Mouse (Mus musculus) kidney, embryonic 16.5 days (tissue): Measurements from ENCODE around the gene Scube1. TPM values are rescaled to one million over a fixed set of nuclear protein-coding genes. Genes with fewer than 3 reads are reported as not detected.

Experiments used
- ATAC-seq: fragments of 200-750 bp; cut with Nextera tagmentation; 2 replicates; pipeline ENCODE4 v1.8.0; 2017; ENCODE audit warnings: moderate TSS enrichment; ENCODE audit not compliant: low FRiP score, low TSS enrichment
- H3K27ac ChIP-seq: fragments of 300-500 bp; sonication (generic); 2 replicates; pipeline ENCODE4 v1.5.1; 2014; ENCODE audit warnings: low read length
- H3K27me3 ChIP-seq: fragments of 300-500 bp; sonication (generic); 2 replicates; pipeline ENCODE4 v1.6.1; 2014; ENCODE audit warnings: low read length, control low read depth, mixed read lengths; ENCODE audit not compliant: insufficient read depth
- H3K36me3 ChIP-seq: fragments of 300-500 bp; sonication (generic); 2 replicates; pipeline ENCODE4 v1.6.1; 2014; ENCODE audit warnings: low read length, control low read depth, mixed read lengths; ENCODE audit not compliant: insufficient read depth
- H3K4me1 ChIP-seq: fragments of 300-500 bp; sonication (generic); 2 replicates; pipeline ENCODE4 v1.6.1; 2014; ENCODE audit warnings: low read length, control low read depth, mixed read lengths; ENCODE audit not compliant: insufficient read depth
- H3K4me2 ChIP-seq: fragments of 300-500 bp; sonication (generic); replicated peaks from 2 replicates; pipeline ENCODE4 v1.6.1; 2014; ENCODE audit warnings: low read depth, low read length
- H3K4me3 ChIP-seq: fragments of 300-500 bp; sonication (generic); 2 replicates; pipeline ENCODE4 v1.5.1; 2014; ENCODE audit warnings: mild to moderate bottlenecking, low read length
- H3K9ac ChIP-seq: fragments of 300-500 bp; sonication (generic); replicated peaks from 2 replicates; pipeline ENCODE4 v1.6.1; 2014; ENCODE audit warnings: low read length
- H3K9me3 ChIP-seq: fragments of 300-500 bp; sonication (generic); 2 replicates; pipeline ENCODE4 v1.6.1; 2016; ENCODE audit warnings: low read length, control low read depth
- WGBS: fragments of 180-500 bp; shearing (Covaris S2); extraction: QIAGEN DNeasy Blood & Tissue Kit; methylation state at CpG from one replicate; pipeline ENCODE4 v1.1.7; 2014; 5-methylcytosine and 5-hydroxymethylcytosine counted together
- polyA plus RNA-seq: library from polyadenylated mRNA; unstranded; fragments of >200 nt; fragmentation: Nextera tagmentation; extraction: Ambion mirVana; gene quantifications from 2 replicates; pipeline ENCODE4 v1.2.1, GENCODE M21; 2015

The Scube1 gene
- polyA plus RNA-seq, result 4.8 and 4.9 TPM in 2 replicates

DNA sequence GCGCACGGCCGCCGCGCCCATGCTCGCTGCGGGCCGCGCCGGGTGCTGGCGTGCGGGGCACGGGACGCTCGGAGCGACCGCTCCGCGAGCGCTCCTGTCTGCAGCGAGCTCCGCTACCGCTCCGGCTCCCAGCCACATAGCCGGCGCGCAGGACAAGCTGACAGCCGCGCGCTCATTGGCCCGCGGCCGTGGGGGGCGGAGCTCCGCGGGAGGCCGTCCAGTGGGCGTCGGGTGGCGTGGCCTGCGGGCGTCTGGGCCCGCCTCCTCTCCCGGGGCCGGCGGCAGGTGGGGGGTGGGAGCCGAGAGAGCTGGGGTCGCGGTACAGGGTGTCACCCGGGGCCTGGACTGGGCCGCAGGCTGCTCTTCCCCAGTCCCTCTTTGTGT, at the start of gene Scube1:
Gene Scube1 (minus strand): TSS at position 136 of the 384 bp plus-strand sequence.
- 0% methylated on average over 51 of the region's 51 CpGs for WGBS
- H3K4me3 ChIP-seq, result peak within 1 kb of the TSS; percentile 62

DNA sequence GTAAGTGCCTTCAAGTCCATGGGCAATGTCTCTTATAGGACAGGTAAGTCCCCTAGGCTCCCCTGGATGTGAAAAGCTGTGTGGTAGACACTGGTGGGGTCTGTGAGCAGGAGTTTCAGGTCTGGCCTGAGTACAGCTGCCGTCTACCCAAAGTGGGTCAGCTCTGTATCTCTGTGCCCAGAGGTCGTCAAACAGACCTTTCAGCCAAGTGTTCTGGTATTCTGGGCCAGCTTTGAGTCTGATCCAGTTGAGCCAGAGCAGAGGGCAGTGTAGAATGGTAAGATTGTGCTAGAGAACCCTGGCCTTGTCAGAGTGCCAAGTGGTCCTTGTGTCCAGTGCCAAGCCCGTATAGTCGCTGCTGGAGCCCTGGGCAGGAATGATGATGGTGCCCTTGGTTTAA, 48.1 kb upstream of the Scube1 start:
- Histone ChIP-seq H3K4me1 (no peaks in the 10 kb centered on the region), H3K9me3 (no peaks in the 10 kb centered on the region), H3K4me3 (no peak overlapping the region), H3K9ac (no peak overlapping the region), H3K36me3 (no peaks in the 10 kb centered on the region), H3K27ac (no peak overlapping the region), H3K4me2 (no peak overlapping the region), H3K27me3 (peaks cover 13% of the 10 kb centered on the region)
- ATAC-seq, result no peak
- WGBS, result 91% methylated on average over 4 of the region's 4 CpGs

More for the DNA sequence above, at the start of gene Scube1:
- peaks cover 18% of the 10 kb centered on the region for H3K4me1 ChIP-seq
- no peaks in the 10 kb centered on the region for H3K9me3 ChIP-seq
- peak within 1 kb of the TSS; percentile 97 for H3K4me2 ChIP-seq
- H3K9ac ChIP-seq, result peak within 1 kb of the TSS; percentile 58
- H3K27me3 ChIP-seq, result peaks cover 38% of the 10 kb centered on the region
- ATAC-seq, result peak; percentile 93
- no peaks in the 10 kb centered on the region for H3K36me3 ChIP-seq
- no peak within 1 kb of the TSS for H3K27ac ChIP-seq

DNA sequence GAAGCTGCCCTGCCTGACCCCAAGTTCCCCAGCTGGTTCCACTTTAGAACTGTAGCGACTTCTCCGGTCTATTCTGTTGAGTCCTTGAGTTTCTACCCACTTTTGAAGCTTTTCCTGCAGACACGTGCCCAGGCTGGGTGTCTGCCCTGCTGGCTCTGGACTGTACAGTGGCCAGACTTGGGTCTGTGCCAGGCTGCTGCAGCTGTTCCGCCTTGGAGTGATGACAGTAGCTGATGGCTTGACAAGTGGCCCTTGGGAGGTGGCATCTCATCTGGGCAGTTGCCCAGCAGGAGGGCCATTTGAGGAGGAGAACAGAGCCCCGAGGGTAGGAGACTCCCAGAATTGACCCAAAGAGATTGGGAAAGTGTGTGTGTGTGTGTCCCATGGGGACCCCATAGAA, 47.6 kb upstream of the Scube1 start:
- 67% methylated on average over 5 of the region's 5 CpGs for WGBS
- Histone ChIP-seq H3K9me3 (no peaks in the 10 kb centered on the region), H3K27ac (no peak overlapping the region), H3K9ac (no peak overlapping the region), H3K27me3 (peaks cover 8% of the 10 kb centered on the region), H3K4me2 (no peak overlapping the region), H3K36me3 (no peaks in the 10 kb centered on the region), H3K4me1 (no peaks in the 10 kb centered on the region), H3K4me3 (no peak overlapping the region)
- ATAC-seq, result no peak

DNA sequence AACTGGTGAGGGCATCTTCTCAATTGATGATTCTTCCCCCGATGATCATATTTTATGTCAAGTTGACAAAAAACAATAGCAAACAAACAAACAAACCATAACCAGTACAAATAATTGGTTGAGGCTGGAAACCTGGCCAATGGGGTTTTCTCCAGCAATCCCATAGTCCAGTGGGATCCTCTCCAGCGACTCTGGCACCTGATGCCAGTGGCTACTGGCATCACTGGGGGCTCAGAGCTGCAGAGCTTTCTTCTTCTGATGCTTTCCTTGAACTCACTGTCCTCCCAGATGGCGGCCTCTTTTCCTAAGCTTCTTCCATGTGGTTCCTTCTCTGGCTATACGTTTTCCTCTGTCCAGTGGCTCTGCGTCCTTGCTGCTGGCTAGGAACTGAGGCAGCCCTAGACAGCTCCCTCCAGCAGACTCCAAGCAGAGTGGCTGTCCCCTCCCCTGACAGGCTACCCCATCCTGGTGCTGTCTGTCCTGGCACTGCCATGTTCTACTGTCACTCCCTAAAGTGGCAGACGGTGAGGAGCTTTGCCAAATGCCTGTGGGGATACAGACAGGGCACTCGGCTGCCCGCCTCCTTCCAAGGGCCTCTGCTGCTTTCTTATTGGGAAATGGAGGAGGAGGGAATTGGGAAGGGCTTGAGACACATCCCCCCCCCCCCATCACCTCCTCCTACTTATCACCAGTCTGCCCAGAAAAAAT, 46.7 kb upstream of the Scube1 start:
- Histone ChIP-seq H3K36me3 (no peaks in the 10 kb centered on the region), H3K4me3 (no peak overlapping the region), H3K27ac (no peak overlapping the region), H3K4me1 (no peaks in the 10 kb centered on the region), H3K27me3 (peaks cover 2% of the 10 kb centered on the region), H3K9me3 (no peaks in the 10 kb centered on the region), H3K4me2 (no peak overlapping the region), H3K9ac (no peak overlapping the region)
- ATAC-seq, result no peak
- WGBS, result 74% methylated on average over 8 of the region's 8 CpGs

DNA sequence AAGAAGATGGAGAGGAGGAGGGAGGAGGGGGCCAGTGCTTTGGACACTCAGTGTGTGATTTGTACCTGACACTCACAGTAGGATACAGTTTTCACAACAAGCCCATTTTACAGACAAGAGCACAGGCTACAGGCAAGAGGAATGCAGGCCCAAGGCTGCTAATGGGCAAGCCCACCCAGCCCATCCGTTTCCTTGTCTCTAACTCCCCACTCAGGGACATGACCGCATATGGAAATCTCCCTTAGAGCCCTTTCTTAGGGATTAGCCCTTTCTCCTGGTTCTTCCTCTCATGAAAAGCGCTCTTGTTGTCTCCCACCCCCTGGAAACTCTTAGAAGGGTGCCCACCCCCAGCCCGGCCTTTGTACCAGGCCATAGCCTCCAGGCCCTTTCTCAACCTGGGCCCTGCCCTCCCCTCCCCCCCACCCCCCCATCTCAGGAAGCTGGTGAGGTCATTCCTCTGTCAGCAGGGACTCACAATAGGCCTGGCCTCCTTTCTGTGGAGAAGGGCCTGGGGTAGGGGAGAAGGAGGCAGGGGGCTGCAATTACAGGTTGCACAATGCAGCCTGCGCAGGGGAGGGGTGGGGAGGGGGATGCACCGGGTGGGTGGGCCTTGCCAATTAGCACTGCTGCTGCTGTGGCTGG, 40.7 kb upstream of the Scube1 start:
- H3K4me2 ChIP-seq, result no peak overlapping the region
- 26% methylated on average over 5 of the region's 6 CpGs for WGBS
- H3K27me3 ChIP-seq, result no peaks in the 10 kb centered on the region
- no peak overlapping the region for H3K9ac ChIP-seq
- H3K9me3 ChIP-seq, result no peaks in the 10 kb centered on the region
- H3K4me3 ChIP-seq, result no peak overlapping the region
- H3K36me3 ChIP-seq, result no peaks in the 10 kb centered on the region
- no peak for ATAC-seq
- H3K27ac ChIP-seq, result no peak overlapping the region
- no peaks in the 10 kb centered on the region for H3K4me1 ChIP-seq

DNA sequence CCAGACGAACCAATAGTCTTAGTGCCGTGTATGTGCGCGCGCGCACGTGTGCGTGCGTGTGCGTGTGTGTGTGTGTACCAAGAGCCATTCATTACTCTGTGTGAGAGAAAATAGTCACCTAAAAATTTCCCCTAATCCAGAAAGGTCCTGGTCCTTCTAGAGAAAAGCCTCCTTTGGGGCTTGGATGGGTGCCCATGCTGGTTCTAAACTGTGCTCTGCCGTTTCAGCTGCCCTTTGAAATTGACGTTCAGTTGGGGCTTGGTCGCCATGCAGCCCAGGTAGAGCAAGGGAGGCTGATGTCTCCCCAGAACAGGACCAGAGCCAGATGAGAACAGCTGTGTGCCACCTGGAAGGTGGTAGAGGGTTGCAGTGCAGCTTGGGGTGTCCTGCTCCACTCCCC, 36.7 kb upstream of the Scube1 start:
- 91% methylated on average over 13 of the region's 13 CpGs for WGBS
- no peaks in the 10 kb centered on the region for H3K4me1 ChIP-seq
- ATAC-seq, result no peak

DNA sequence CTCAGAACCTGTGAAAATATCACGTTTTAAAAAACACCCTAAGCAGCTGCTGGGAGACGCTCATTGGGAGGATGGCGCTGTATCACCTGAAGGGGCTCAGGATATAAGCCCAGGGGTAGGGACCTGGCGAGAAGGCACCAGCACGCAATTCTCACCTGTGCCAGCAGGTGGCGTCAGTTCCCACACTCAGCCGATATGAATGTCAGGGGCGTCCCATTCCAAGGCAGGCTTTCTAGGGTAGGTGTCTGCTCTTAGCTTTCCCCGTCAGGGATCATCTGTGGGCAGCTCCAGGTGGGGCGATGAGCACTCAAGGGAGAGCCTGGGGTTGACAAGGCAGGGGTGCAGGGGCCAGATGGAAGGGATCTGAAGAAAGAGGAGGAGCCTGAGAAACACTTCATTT, 35.9 kb upstream of the Scube1 start:
- H3K4me3 ChIP-seq, result no peak overlapping the region
- no peak overlapping the region for H3K4me2 ChIP-seq
- WGBS, result 4% methylated on average over 10 of the region's 10 CpGs
- no peak overlapping the region for H3K27ac ChIP-seq
- H3K27me3 ChIP-seq, result no peaks in the 10 kb centered on the region
- no peaks in the 10 kb centered on the region for H3K9me3 ChIP-seq
- H3K36me3 ChIP-seq, result no peaks in the 10 kb centered on the region
- H3K9ac ChIP-seq, result no peak overlapping the region
- H3K4me1 ChIP-seq, result no peaks in the 10 kb centered on the region
- no peak for ATAC-seq

More for the DNA sequence above, 36.7 kb upstream of the Scube1 start:
- no peaks in the 10 kb centered on the region for H3K9me3 ChIP-seq
- H3K27ac ChIP-seq, result no peak overlapping the region
- H3K9ac ChIP-seq, result no peak overlapping the region
- no peak overlapping the region for H3K4me3 ChIP-seq
- H3K27me3 ChIP-seq, result no peaks in the 10 kb centered on the region
- H3K36me3 ChIP-seq, result no peaks in the 10 kb centered on the region
- H3K4me2 ChIP-seq, result no peak overlapping the region

DNA sequence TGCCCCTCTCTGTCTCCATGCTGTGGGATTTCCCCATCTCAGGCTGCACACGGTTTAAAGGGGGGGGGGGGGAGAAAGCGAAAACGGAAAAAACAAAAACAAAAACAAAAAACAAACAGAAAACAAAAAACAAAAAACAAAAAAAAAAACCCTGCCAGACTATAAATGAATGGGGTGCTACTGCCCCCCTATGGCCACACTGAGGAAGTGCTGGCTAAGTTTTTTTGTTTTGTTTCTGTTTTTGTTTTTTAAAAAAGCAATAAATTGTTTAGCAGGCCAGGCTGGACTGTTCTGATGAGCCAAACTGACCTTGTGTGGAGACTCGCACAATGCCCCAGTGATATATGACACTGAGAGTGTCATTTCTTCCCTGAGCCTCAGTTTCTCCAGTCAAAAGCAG, 34.1 kb upstream of the Scube1 start:
- Histone ChIP-seq H3K4me3 (no peak overlapping the region), H3K36me3 (no peaks in the 10 kb centered on the region)
- WGBS, result 17% methylated on average over 4 of the region's 4 CpGs

DNA sequence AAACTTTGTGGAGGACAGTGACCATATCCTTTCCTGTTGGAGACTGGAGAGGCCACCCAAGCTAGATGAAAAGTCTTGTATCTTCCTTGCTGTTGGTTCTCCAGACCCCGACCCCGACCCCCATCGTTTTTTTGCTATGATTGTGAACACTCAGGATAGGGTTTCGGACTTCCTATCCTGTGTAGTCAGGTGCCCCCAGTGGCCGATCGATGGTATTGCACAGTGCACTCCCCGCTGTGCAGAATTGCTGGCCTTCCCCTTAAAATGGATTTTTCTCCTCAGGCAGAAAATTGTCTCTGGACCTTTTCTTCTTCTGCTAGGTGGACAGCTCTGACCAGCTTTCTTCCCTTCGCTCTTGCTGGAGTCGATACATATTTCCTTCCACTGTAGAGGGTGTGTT, 31.9 kb upstream of the Scube1 start:
- Histone ChIP-seq H3K27ac (no peak overlapping the region), H3K9ac (no peak overlapping the region), H3K27me3 (no peaks in the 10 kb centered on the region), H3K36me3 (no peaks in the 10 kb centered on the region), H3K4me1 (no peaks in the 10 kb centered on the region), H3K9me3 (peaks cover 3% of the 10 kb centered on the region; the same call in 1 of the 2 replicates), H3K4me2 (no peak overlapping the region), H3K4me3 (no peak overlapping the region)
- no peak for ATAC-seq
- 21% methylated on average over 9 of the region's 9 CpGs for WGBS

More for the DNA sequence above, 34.1 kb upstream of the Scube1 start:
- H3K4me2 ChIP-seq, result no peak overlapping the region
- H3K9me3 ChIP-seq, result peaks cover 3% of the 10 kb centered on the region; the same call in 1 of the 2 replicates
- H3K4me1 ChIP-seq, result no peaks in the 10 kb centered on the region
- no peak overlapping the region for H3K9ac ChIP-seq
- ATAC-seq, result no peak
- H3K27ac ChIP-seq, result no peak overlapping the region
- no peaks in the 10 kb centered on the region for H3K27me3 ChIP-seq

DNA sequence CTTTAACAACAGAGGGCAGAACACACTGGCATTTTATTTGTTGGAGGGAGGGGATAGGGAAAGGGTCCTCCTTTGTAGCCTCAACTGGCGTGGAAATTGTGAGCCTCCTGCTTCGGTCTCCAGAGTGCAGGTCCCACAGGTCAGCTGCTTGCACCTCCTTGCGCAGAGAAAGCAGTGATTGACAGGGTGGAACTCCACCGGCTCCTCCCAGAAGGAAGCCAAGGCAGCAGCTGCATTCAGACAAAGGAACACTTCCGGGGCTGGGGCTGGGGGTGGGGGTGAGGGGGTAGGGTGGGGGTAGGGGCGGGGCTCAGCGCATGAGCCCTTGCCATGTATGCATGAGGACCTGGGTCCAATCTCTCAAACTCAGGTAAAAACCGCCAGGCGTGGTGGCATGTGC, 24.6 kb upstream of the Scube1 start:
- Histone ChIP-seq H3K36me3 (no peaks in the 10 kb centered on the region), H3K27me3 (no peaks in the 10 kb centered on the region), H3K4me3 (no peak overlapping the region), H3K4me2 (no peak overlapping the region), H3K9ac (no peak overlapping the region), H3K9me3 (peaks cover 1% of the 10 kb centered on the region; the same call in 1 of the 2 replicates), H3K27ac (no peak overlapping the region), H3K4me1 (peaks cover 9% of the 10 kb centered on the region; the same call in 1 of the 2 replicates)
- WGBS, result 64% methylated on average over 9 of the region's 9 CpGs
- no peak for ATAC-seq
